Mouse (Mus musculus) neural tube, embryonic 14.5 days (tissue): ENCODE data around the gene Btbd7. TPM values are rescaled to one million over a fixed set of nuclear protein-coding genes. Genes with fewer than 3 reads are reported as not detected.

ENCODE experiments used
- ATAC-seq: fragments of 200-750 bp; cut with Nextera tagmentation; 2 replicates; pipeline ENCODE4 v1.8.0; 2017; ENCODE audit warnings: low read depth, mild to moderate bottlenecking, moderate TSS enrichment, moderate library complexity
- H3K27ac ChIP-seq: fragments of 300-500 bp; sonication (generic); 2 replicates; pipeline ENCODE4 v1.5.1; 2014; ENCODE audit warnings: low read depth, mild to moderate bottlenecking, control low read depth, low read length, moderate library complexity, mixed read lengths
- H3K27me3 ChIP-seq: fragments of 300-500 bp; sonication (generic); 2 replicates; pipeline ENCODE4 v1.6.1; 2014; ENCODE audit warnings: low read length; ENCODE audit not compliant: control insufficient read depth, insufficient read depth
- H3K36me3 ChIP-seq: fragments of 300-500 bp; sonication (generic); 2 replicates; pipeline ENCODE4 v1.6.1; 2014; ENCODE audit warnings: low read length, mixed read lengths; ENCODE audit not compliant: control insufficient read depth, insufficient read depth
- H3K4me1 ChIP-seq: fragments of 300-500 bp; sonication (generic); 2 replicates; pipeline ENCODE4 v1.6.1; 2014; ENCODE audit warnings: low read length; ENCODE audit not compliant: control insufficient read depth, insufficient read depth
- H3K4me2 ChIP-seq: fragments of 300-500 bp; sonication (generic); 2 replicates; pipeline ENCODE4 v1.6.1; 2014; ENCODE audit warnings: mild to moderate bottlenecking, low read depth, low read length, control low read depth
- H3K4me3 ChIP-seq: fragments of 300-500 bp; sonication (generic); 2 replicates; pipeline ENCODE4 v1.5.1; 2014; ENCODE audit warnings: low read depth, low read length, control low read depth, mixed read lengths
- H3K9ac ChIP-seq: fragments of 300-500 bp; sonication (generic); replicated peaks from 2 replicates; pipeline ENCODE4 v1.6.1; 2014; ENCODE audit warnings: low read depth, mild to moderate bottlenecking, control low read depth, low read length, mixed read lengths
- H3K9me3 ChIP-seq: fragments of 300-500 bp; sonication (generic); 2 replicates; pipeline ENCODE4 v1.6.1; 2016; ENCODE audit warnings: low read length; ENCODE audit not compliant: control insufficient read depth
- WGBS: fragments of 180-500 bp; shearing (Covaris S2); extraction: QIAGEN DNeasy Blood & Tissue Kit; methylation state at CpG from one replicate; pipeline ENCODE4 v1.1.7; 2014; 5-methylcytosine and 5-hydroxymethylcytosine counted together
- polyA plus RNA-seq: library from polyadenylated mRNA; unstranded; fragments of >200 nt; fragmentation: Nextera tagmentation; extraction: Ambion mirVana; gene quantifications from 2 replicates; pipeline ENCODE4 v1.2.1, GENCODE M21; 2014

Gene Btbd7
- polyA plus RNA-seq, 1 experiment from 2014 or later, result 15.1 TPM

- Histone ChIP-seq H3K9ac (no peak overlapping the region), H3K4me1 (no peaks in the 10 kb centered on the region; the same call in 1 of the 2 replicates), H3K27me3 (no peaks in the 10 kb centered on the region), H3K4me2 (no peak overlapping the region), H3K36me3 (no peaks in the 10 kb centered on the region), H3K4me3 (no peak overlapping the region), H3K9me3 (no peaks in the 10 kb centered on the region), H3K27ac (no peak overlapping the region)
- no peak for ATAC-seq
- 94% methylated on average over 1 of the region's 1 CpGs for WGBS
These were observed 7.7 kb downstream of the Btbd7 start for GRCm38 (mm10) chr12:102870527-102870926.

GRCm38 (mm10) chr12:102869802-102870201 lies 8.5 kb downstream of the Btbd7 start:
- no peak overlapping the region for H3K27ac ChIP-seq
- H3K9ac ChIP-seq, result no peak overlapping the region
- no peak overlapping the region for H3K4me2 ChIP-seq
- WGBS, result 94% methylated on average over 2 of the region's 2 CpGs
- H3K9me3 ChIP-seq, result no peaks in the 10 kb centered on the region
- H3K4me1 ChIP-seq, result no peaks in the 10 kb centered on the region
- H3K27me3 ChIP-seq, result no peaks in the 10 kb centered on the region
- ATAC-seq, result no peak
- no peaks in the 10 kb centered on the region for H3K36me3 ChIP-seq
- H3K4me3 ChIP-seq, result no peak overlapping the region

- Histone ChIP-seq H3K36me3 (no peaks in the 10 kb centered on the region), H3K4me2 (no peak overlapping the region), H3K9me3 (no peaks in the 10 kb centered on the region), H3K27me3 (no peaks in the 10 kb centered on the region), H3K27ac (no peak overlapping the region), H3K9ac (no peak overlapping the region), H3K4me1 (0 out of 2 replicates have a peak, but pooled peaks cover 3% of the 10 kb centered on the region), H3K4me3 (no peak overlapping the region)
- no peak for ATAC-seq
These were observed 17.5 kb downstream of the Btbd7 start for GRCm38 (mm10) chr12:102860806-102861205.

- Histone ChIP-seq H3K4me2 (no peak overlapping the region), H3K4me1 (no peaks in the 10 kb centered on the region), H3K9ac (no peak overlapping the region), H3K9me3 (no peaks in the 10 kb centered on the region), H3K27ac (no peak overlapping the region), H3K27me3 (no peaks in the 10 kb centered on the region), H3K36me3 (peaks cover 7% of the 10 kb centered on the region; the same call in 1 of the 2 replicates), H3K4me3 (no peak overlapping the region)
- WGBS, result 97% methylated on average over 9 of the region's 9 CpGs
- ATAC-seq, result no peak
These were observed 40.0 kb downstream of the Btbd7 start for GRCm38 (mm10) chr12:102838271-102838670.

GRCm38 (mm10) chr12:102832746-102833300 lies 45.4 kb downstream of the Btbd7 start:
- Histone ChIP-seq H3K27me3 (no peaks in the 10 kb centered on the region), H3K9me3 (no peaks in the 10 kb centered on the region), H3K36me3 (peaks cover 1% of the 10 kb centered on the region; the same call in 1 of the 2 replicates), H3K4me1 (no peaks in the 10 kb centered on the region), H3K27ac (no peak overlapping the region), H3K4me3 (no peak overlapping the region), H3K9ac (no peak overlapping the region), H3K4me2 (no peak overlapping the region)
- 70% methylated on average over 1 of the region's 1 CpGs for WGBS
- ATAC-seq, result no peak

GRCm38 (mm10) chr12:102831888-102832287 lies 46.4 kb downstream of the Btbd7 start:
- Histone ChIP-seq H3K4me1 (no peaks in the 10 kb centered on the region), H3K4me3 (no peak overlapping the region), H3K27me3 (no peaks in the 10 kb centered on the region), H3K9ac (no peak overlapping the region), H3K9me3 (no peaks in the 10 kb centered on the region), H3K4me2 (no peak overlapping the region), H3K27ac (no peak overlapping the region), H3K36me3 (no peaks in the 10 kb centered on the region)
- 90% methylated on average over 1 of the region's 1 CpGs for WGBS
- no peak for ATAC-seq

GRCm38 (mm10) chr12:102827119-102827518 lies 51.2 kb downstream of the Btbd7 start:
- no peak for ATAC-seq
- WGBS, result 93% methylated on average over 1 of the region's 1 CpGs

GRCm38 (mm10) chr12:102826399-102826798 lies 51.9 kb downstream of the Btbd7 start:
- ATAC-seq, result no peak

More at GRCm38 (mm10) chr12:102827119-102827518, 51.2 kb downstream of the Btbd7 start:
- no peak overlapping the region for H3K4me2 ChIP-seq
- H3K4me1 ChIP-seq, result no peaks in the 10 kb centered on the region
- no peak overlapping the region for H3K4me3 ChIP-seq
- H3K36me3 ChIP-seq, result no peaks in the 10 kb centered on the region
- no peaks in the 10 kb centered on the region for H3K27me3 ChIP-seq
- H3K9ac ChIP-seq, result no peak overlapping the region
- no peaks in the 10 kb centered on the region for H3K9me3 ChIP-seq
- H3K27ac ChIP-seq, result no peak overlapping the region

GRCm38 (mm10) chr12:102814858-102815257 lies 63.4 kb downstream of the Btbd7 start:
- H3K27ac ChIP-seq, result no peak overlapping the region

More at GRCm38 (mm10) chr12:102826399-102826798, 51.9 kb downstream of the Btbd7 start:
- no peak overlapping the region for H3K4me2 ChIP-seq
- no peak overlapping the region for H3K27ac ChIP-seq
- H3K9ac ChIP-seq, result no peak overlapping the region
- H3K36me3 ChIP-seq, result no peaks in the 10 kb centered on the region
- no peaks in the 10 kb centered on the region for H3K4me1 ChIP-seq
- H3K9me3 ChIP-seq, result no peaks in the 10 kb centered on the region
- 97% methylated on average over 1 of the region's 1 CpGs for WGBS
- no peaks in the 10 kb centered on the region for H3K27me3 ChIP-seq
- no peak overlapping the region for H3K4me3 ChIP-seq

More at GRCm38 (mm10) chr12:102814858-102815257, 63.4 kb downstream of the Btbd7 start:
- Histone ChIP-seq H3K36me3 (peaks cover 9% of the 10 kb centered on the region), H3K9ac (no peak overlapping the region), H3K4me2 (no peak overlapping the region), H3K9me3 (no peaks in the 10 kb centered on the region), H3K4me3 (no peak overlapping the region), H3K4me1 (no peaks in the 10 kb centered on the region), H3K27me3 (no peaks in the 10 kb centered on the region)
- no peak for ATAC-seq
- WGBS, result 69% methylated on average over 1 of the region's 1 CpGs
